Mouse (Mus musculus) ES-Bruce4 (cell line): ENCODE measurements around the gene Pnmt.

ENCODE experiments used
- CTCF ChIP-seq: IDR thresholded peaks from one replicate; pipeline ENCODE4 v1.8.1; 2011; ENCODE audit warnings: low read depth, low read length
- EP300 ChIP-seq: IDR thresholded peaks from 2 replicates; pipeline ENCODE4 v1.6.1; 2011; ENCODE audit warnings: low read depth, low read length; ENCODE audit not compliant: insufficient read depth
- POLR2A ChIP-seq: IDR thresholded peaks from one replicate; pipeline ENCODE4 v1.8.1; 2011; ENCODE audit warnings: low read length; ENCODE audit not compliant: insufficient read depth

- TF ChIP-seq CTCF (no peak), POLR2A (no peak), EP300 (no peak)
Observed at GRCm38 (mm10) chr11:98428436-98428835, 42.2 kb downstream of the Pnmt start.
